Comparison of ENCODE assay signal across 8 mouse cellular contexts in genomic region chr2:154942546-154942945, GRCm38 (mm10). TPM values are rescaled to one million over a fixed set of nuclear protein-coding genes. Genes with fewer than 3 reads are reported as not detected.
DNase-seq lines count a peak whose midpoint lies in the region; ATAC-seq and TF ChIP-seq lines count a peak whose summit lies in the region.

No protein-coding gene starts in this region.

- no peak overlapping the region for H3K27ac ChIP-seq in heart, embryonic 15.5 days
- H3K27ac ChIP-seq in heart, adult 2 months: no peak overlapping the region
- peak overlapping the region; percentile 51; the same call in 1 of the 2 replicates for H3K27ac ChIP-seq in limb, embryonic 11.5 days (replicated peaks; ENCODE audit: low read depth, low read length)

- DNase-seq in heart, adult 2 months: no peak
- peak; percentile 46 for DNase-seq in 416B (ENCODE audit: low read depth)
- peak; percentile 12 for DNase-seq in ZHBTc4 (ENCODE audit: low read depth, low spot score)
- no peak for DNase-seq in limb, embryonic 11.5 days (ENCODE audit: low spot score)
- DNase-seq in layer of hippocampus, postnatal 10 days (ENCODE audit: low spot score in 2 of 2): no peak
- no peak for DNase-seq in layer of hippocampus, adult 9-11 months
- DNase-seq in spleen, postnatal 36 days (ENCODE audit: low spot score in 2 of 2): no peak

- intact Hi-C loops in heart, adult 2 months (cut with DNase I): loop anchor here (2.0 to 5.0 kb wide), 4 partner anchors 26 to 532 kb away; no protein-coding TSS in a partner anchor

- no peaks in the 10 kb centered on the region for H3K9me3 ChIP-seq in heart, embryonic 15.5 days (replicated peaks)
- H3K9me3 ChIP-seq in limb, embryonic 11.5 days (ENCODE audit: control insufficient read depth, low read length): no peaks in the 10 kb centered on the region

- no peak for TF ChIP-seq POLR2A in heart, adult 2 months (IDR thresholded peaks at IDR 0.05; ENCODE audit: insufficient read depth, low read depth, low read length)

- peak overlapping the region; percentile 36; the same call in 1 of the 2 replicates for H3K4me3 ChIP-seq in heart, embryonic 15.5 days
- no peak overlapping the region for H3K4me3 ChIP-seq in heart, adult 2 months
- H3K4me3 ChIP-seq in limb, embryonic 11.5 days (ENCODE audit: low read depth, low read length): no peak overlapping the region

- peak overlapping the region; percentile 57 for H3K4me2 ChIP-seq in heart, embryonic 15.5 days
- H3K4me2 ChIP-seq in limb, embryonic 11.5 days (ENCODE audit: low read depth, severe bottlenecking): no peak overlapping the region

- H3K9ac ChIP-seq in heart, embryonic 15.5 days: 0 out of 2 replicates have a peak overlapping the region, but pooled peaks have one; percentile 28
- H3K9ac ChIP-seq in heart, adult 2 months (ENCODE audit: low read depth, low read length): no peak overlapping the region
- no peak overlapping the region for H3K9ac ChIP-seq in limb, embryonic 11.5 days (ENCODE audit: low read length)

- no peak for TF ChIP-seq CTCF in heart, adult 2 months (IDR thresholded peaks at IDR 0.05)

- H3K36me3 ChIP-seq in heart, embryonic 15.5 days: no peaks in the 10 kb centered on the region
- no peaks in the 10 kb centered on the region for H3K36me3 ChIP-seq in heart, adult 2 months (ENCODE audit: control insufficient read depth, insufficient read depth, low read length)
- no peaks in the 10 kb centered on the region for H3K36me3 ChIP-seq in limb, embryonic 11.5 days (ENCODE audit: control insufficient read depth, insufficient read depth, low read length)

- no peaks in the 10 kb centered on the region for H3K27me3 ChIP-seq in heart, embryonic 15.5 days
- H3K27me3 ChIP-seq in heart, adult 2 months (ENCODE audit: control insufficient read depth, insufficient read depth, low read length): no peaks in the 10 kb centered on the region
- no peaks in the 10 kb centered on the region for H3K27me3 ChIP-seq in limb, embryonic 11.5 days (ENCODE audit: control insufficient read depth, insufficient read depth, low read length)

- no peak for TF ChIP-seq EP300 in heart, adult 2 months (IDR thresholded peaks at IDR 0.05; ENCODE audit: insufficient read depth, low read depth, low read length)

- H3K79me2 ChIP-seq in heart, adult 2 months (replicated peaks; ENCODE audit: control insufficient read depth, insufficient read depth, low read length): no peaks in the 10 kb centered on the region

- ATAC-seq in heart, embryonic 15.5 days (replicated peaks; ENCODE audit: insufficient number of reproducible peaks, insufficient read depth, low FRiP score, low read depth): no peak
- ATAC-seq in limb, embryonic 11.5 days (ENCODE audit: insufficient number of reproducible peaks, low FRiP score, low TSS enrichment, low read depth): no peak

- peaks cover 3% of the 10 kb centered on the region; the same call in 1 of the 2 replicates for H3K4me1 ChIP-seq in heart, embryonic 15.5 days (replicated peaks)
- peaks cover 1% of the 10 kb centered on the region; the same call in 1 of the 2 replicates for H3K4me1 ChIP-seq in heart, adult 2 months (ENCODE audit: control insufficient read depth, insufficient read depth, low read length)
- H3K4me1 ChIP-seq in limb, embryonic 11.5 days (ENCODE audit: control insufficient read depth, insufficient read depth, low read length): peaks cover 13% of the 10 kb centered on the region

- WGBS in heart, embryonic 15.5 days: 57% methylated on average over 11 of the region's 11 CpGs
- WGBS in heart, adult 2 months: 76% methylated on average over 11 of the region's 11 CpGs
- WGBS in limb, embryonic 11.5 days: 43% methylated on average over 11 of the region's 11 CpGs

RNA-seq across cellular contexts. Expression of gene Eif2s2, which starts 49.8 kb away (rescaled TPM):
- polyA plus RNA-seq in heart, embryonic 15.5 days (2015; fragmentation: Nextera tagmentation; extraction: Ambion mirVana): 49.6 and 66.3 TPM in 2 replicates
- 10 to 100 TPM; 49.0 to 56.6 TPM for total RNA-seq in heart, adult 2 months (2021)
- polyA plus RNA-seq in heart, adult 2 months (2012; rRNA removed): 12.0 and 22.1 TPM in 2 replicates
- polyA plus RNA-seq in limb, embryonic 11.5 days (2014; fragmentation: Nextera tagmentation; extraction: Ambion mirVana): 152 and 153 TPM in 2 replicates
- 10 to 100 TPM; 81.3 to 86.1 TPM for total RNA-seq in layer of hippocampus, postnatal 10 days (2021)

Comparison
In these comparisons a context has a peak if more than half of its experiments do, and no peak if none do; other contexts are left out.
1. DNase-seq: peak in 416B (single experiment) and ZHBTc4 (single experiment); none in heart, adult 2 months (0 of 2), limb, embryonic 11.5 days (single experiment), layer of hippocampus, postnatal 10 days (0 of 2), layer of hippocampus, adult 9-11 months (single experiment) and spleen, postnatal 36 days (0 of 2).